Mouse (Mus musculus): ENCODE measurements at regions not wholly inside any gene's neighbourhood (a gene's known extent, or its start where the extent isn't known, plus 50 kb on each side); places are given as distances from the start of the nearest gene placed in this dataset.

DNA sequence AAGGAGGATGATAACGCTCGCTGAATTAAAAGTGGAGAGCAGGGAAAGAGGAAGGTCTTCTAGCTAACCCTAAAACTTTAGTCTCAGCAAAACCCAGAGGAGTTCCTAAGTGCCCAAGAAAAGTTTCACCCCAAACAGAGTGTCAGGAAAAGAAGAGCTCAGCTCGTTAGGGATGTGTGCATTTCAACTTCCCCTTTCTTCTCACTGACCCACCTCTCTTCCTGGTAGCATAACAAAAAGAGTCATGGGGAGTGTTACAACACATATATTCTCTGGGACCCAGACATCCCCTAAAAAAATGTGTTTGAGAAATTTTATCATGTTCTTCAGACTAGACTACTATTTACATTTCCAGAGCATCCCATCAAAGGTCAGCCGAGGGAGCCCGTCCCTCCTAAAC, 432.6 kb downstream of the Mctp2 start:
- DNase-seq: no peak

DNA sequence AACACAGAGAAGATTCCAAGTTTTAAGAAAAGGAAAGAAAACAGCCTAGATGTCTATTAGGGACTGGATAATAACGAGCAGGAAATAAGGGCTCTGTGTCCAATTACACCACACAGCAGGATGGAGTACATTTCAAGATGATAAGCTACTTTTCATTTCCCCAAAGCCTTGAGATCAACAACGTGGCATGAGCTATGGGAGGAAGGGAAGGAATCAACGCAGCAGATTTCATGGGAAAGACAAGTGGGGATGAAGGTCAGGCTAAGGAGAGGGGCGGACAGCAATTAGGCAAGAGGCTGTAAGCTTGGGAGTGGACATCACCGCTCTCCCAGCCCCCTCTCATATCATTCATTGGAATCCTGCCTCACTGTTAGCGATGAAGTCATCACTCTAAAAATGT, 433.5 kb downstream of the Mctp2 start:
- DNase-seq: no peak

DNA sequence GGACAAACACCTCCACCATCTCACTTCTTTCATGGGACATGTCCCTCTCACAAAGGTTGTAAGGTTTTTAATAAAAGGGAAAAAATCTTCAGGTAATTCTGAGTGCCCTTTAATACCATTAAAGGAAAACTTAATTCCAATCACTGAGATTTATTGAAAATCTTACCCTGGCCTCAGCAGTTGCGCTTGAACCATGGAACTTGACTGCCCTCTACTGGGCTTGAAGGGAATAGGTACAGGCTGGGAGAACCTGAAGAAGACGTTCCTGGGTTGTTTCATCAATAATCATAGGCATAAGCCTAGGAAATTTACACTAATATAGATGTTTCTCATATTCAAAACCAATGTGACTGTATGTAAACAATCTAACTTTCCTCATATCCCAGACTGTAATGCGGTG, 439.3 kb downstream of the Mctp2 start:
- peak; percentile 4 for DNase-seq

DNA sequence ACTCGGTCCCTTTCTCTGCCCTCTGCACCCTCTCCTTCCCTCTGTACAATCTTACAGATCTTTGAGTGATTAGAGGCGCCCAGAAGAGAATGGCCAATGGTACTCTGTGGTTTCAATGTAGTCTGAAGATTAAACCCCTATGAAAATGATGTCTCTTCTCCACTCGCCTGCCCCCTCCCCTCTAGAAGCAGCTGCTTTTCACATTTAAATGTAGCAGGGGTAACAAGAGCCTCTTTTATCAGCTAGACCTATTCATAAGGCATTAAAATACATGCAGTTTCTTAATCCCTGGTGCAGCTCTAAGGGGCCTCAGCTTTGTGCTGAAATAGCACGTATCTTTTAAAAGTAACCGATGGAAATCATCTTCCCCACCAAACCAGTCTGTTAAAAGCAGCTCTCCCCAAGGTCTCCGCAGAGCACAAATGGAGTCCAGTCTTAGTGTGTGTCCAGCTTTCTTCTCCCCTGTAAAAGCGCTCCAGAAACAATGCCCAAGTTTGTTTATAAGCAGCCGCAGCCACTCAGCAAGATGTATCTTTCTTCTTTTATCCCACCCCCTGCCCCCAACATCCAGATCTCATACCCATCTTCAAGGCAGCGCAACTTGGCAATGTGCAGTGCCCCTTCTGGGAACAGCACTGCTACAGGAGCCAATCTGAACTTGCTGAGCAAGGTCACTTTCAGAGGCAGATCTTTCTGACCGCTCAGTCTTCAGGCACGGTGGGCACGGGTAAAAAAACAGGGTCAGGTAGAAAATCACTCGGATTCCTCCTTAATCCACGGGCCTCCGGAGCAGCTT, 440.8 kb downstream of the Mctp2 start:
- no peak for DNase-seq

DNA sequence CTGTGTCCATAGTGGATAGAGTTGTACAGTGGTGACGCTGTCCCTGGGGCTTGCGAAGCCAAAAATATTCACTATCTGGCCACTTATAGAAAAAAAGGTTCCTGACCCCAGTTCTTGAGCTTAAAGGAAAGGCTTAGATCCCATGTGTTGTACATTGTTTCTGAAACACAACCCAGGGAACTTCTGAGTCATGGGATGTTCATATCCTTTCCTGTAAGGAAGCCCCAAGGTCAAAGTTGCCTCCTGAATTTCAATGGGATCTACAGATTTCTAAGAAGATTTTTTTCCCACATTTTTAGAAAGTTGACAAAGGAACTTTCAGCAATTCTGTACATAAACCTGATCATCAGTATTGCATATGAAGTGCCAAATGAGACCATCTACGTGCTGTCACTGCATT, 453.5 kb downstream of the Mctp2 start:
- no peak for DNase-seq

DNA sequence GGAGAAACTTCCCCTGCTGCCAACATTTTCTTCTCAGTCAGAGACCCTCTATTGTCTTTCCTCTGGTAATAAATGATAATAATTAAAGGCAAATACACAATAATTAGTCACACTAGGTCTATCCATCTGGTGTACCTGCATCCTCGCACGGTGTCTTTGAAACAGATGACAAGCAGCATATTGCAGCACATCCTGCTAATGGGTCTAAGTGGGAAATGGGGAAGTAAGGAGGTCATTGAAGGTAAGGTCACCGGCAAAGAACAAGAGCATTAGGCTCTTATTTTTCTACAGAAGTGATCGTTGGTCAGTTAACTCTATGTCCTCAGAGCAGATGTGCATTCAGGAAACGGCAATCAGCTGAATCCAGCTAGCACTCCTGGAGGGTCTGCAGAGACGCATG, 457.2 kb downstream of the Mctp2 start:
- DNase-seq: no peak

DNA sequence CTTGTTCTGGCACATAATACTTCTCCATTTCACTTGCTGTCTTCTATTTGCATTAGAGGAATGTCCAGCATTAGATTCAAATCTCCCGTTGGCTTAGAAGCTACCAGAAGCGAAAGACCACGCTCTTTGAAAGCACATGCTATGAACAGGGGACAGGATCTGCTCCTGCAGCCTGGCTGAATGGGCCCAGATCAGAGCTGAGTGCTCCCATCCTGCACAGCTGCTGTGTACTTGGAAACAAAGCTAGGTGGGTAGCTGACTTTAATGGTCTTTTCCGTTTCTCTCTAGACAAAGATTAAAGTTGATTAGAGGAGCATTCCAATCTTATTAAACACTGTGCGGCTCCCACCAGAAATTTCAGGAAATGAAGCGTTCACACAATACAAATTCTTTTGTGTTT, 468.6 kb downstream of the Mctp2 start:
- DNase-seq: no peak

DNA sequence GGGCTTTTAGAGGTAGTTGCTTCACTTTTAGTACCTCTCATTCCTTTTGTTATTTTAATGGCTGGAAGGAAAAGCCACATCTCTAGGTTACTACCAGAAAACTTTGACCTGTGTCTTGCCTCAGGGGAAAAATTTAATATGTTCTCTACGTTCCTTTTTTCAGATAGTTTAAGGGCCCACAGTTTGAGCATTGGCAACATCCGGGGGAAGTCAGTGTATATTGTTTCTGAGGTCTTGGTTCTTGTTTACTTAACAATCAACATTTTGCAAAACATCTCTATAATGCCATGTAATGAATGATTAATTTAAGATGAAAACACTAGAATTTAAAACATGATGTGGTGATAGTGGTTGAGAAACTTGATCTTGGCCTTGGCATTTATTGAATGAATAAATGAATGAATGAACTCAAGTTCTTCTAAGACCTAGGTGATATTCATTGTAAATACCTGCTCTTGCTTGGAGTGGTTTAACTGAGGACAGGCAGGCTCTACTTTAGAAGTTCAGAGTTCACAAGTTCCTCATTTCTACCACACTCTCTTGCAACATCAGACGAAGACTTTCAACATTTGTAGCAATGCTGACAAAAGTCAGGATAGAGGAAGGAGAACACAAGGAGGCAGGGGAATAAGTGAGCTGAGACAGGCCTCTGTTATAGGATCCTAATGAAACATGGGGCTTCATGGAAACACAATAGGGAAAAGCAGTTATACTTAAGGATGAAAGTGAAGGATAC, 474.4 kb downstream of the Mctp2 start:
- no peak for DNase-seq

DNA sequence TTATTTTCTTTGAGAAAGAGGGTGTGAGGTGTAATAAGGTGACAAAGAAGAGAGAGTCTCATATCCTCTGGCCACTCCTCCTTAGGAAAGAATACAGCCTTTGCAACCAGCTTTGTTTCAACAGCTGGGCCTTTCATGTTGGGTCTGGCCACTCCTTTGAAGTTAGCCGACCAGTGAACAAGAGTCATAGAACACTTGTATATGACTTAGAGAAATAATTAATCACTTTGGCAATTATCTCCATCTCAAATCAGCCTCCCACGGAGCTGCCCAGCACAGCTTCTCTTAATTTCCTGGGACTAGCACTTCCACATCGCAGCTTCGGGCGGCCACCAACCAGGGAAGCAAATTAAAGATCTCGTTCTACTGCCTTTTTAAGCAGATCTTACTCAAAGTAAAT, 476.8 kb downstream of the Mctp2 start:
- DNase-seq: no peak

DNA sequence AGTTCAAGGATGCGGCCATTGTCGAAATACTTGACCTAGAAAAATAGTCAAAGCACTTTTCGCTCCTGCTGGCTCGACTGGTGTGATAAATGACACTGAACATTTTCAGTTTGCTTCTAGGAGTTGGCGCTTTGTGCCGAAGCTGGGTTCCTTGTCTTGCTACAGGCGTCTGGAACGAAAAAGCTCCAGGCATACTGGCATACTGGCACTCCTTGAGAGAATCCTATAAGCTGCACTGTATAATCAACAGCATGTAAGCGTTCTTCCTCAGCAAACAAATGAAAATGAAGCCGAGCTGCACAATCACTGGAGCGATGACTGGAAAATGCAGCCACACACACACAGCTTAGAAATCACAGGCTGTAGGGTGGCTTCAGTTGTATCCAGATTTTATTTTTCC, 464.9 kb upstream of the Gm10295 start:
- no peak for DNase-seq

DNA sequence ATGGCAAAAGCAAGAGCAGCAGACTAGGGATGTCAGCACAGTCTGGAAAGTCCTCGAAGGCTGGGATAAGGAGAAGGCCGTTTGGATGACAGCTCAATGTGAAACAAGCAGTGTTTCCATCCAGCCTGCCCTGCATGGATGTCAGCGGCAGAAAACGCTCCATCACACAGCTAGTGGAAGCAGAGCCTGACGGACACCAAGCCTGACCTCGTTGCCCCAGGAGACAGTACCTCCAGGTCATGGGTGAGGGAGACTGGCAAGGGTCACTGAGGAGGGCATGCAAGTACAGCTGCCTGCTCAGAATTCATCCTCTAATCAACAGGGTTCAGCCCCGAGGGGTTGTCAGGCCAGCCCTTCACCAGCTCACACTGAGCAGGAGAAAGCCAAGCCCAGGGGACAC, 442.9 kb upstream of the Gm10295 start:
- no peak for DNase-seq

DNA sequence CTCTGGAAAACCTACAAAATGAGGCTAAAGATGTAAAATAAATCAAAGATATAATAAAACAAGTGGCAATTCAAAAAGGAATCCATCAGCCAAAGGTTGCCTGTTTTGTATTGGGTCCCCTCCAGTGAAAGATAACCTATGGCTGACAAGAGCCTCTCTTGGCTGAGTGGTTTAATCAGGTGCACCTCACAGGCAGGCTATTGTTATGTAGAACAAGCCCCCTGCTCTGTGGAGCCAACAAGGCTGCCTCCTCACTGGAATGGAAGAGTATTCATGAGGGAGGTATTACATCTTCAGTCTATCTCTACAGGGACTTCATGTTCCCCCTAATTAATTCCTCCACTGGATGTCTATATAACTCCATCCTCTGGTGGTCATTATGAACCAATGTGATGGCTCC, 437.1 kb upstream of the Gm10295 start:
- DNase-seq: no peak

DNA sequence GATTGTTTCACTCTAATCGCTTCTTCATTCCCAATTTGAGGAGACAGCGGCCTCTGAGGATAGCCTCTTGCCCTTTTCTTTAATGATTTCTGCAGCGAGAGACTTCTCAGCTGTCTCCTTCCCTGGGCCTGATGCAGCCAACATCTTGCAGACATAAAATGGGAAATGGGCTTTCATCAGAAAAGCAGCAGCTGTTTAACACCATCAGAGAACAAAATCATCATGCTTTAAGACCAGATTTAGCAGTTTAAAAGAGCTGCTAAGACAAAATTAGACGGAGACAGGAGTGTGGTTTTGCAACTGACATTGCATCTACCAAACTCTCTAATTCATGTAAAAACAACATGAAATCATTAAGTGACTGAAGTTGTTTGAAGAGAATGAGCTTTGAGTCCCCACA, 431.2 kb upstream of the Gm10295 start:
- DNase-seq: no peak

DNA sequence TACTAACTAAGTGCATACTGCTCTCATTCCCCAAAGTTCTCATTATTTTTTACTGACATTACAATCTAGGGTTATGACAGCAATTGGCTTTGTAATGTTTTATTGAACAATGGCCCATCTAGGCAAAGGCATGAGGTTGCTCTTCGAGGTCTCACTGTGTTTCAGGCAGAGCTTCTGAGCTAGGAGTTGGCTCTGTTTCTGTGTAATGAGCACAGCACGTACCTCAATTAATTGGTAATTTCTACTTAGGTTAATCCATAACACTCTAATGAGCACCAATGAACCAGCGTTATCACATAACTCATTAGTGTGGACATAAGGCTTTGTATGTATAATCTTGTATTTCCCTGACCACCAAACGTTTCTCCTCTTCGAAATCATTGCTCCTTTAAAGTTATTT, 398.6 kb upstream of the Gm10295 start:
- DNase-seq: no peak

DNA sequence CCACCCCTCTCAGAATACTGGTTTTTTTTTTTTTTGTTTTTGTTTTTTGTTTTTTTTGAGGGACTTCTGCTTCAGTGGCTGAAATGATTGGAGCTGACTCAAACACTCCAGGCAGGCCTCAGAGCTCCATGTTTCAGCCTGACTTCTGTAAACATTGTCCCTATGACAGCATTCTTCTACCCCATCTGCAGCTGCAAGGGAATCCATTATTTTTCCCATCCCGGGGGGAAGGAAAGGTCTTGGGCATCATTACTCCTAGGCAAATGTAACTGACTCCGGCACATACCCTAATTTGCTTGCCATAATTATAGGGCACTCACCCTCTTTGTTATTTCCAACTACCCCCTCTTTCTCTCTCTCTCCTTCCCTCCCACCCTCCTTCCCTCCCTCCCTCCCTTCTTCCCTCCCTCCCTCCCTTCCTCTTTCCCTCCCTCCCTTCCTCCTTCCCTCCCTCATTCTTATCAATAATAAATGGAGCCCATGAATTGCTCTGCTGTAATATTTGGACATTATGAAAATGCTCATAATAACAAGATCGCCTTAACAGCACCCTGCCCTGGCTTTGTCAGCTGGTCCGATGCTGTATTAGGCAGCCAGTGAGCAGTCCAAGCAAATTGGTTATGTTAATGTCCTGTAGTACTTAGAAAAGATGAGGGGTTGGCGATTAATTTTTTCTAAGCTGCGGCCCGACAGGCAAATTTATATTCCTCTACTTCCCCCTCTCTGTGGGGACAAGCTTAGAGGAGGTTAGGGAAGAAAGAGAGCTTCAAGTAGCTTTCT, 395.0 kb upstream of the Gm10295 start:
- no peak for DNase-seq

DNA sequence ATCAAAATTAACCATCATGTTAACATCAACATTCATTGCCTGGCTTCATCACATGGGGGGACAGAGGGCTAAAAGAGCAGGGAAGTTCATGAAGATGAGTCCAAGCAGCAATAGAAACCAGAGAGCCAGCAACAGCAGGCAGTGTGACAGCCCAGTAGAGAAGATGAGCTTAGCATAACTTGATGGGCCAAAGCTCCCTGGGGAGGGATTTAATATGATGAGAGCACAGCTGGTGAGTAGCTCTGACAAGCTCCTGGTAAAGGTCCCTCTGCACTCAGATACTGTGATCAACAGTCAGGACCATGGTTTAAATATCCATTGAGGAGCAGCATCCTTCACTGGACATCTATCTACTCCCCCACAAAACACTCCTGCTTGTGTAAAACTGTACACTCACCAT, 377.2 kb upstream of the Gm10295 start:
- no peak for DNase-seq

DNA sequence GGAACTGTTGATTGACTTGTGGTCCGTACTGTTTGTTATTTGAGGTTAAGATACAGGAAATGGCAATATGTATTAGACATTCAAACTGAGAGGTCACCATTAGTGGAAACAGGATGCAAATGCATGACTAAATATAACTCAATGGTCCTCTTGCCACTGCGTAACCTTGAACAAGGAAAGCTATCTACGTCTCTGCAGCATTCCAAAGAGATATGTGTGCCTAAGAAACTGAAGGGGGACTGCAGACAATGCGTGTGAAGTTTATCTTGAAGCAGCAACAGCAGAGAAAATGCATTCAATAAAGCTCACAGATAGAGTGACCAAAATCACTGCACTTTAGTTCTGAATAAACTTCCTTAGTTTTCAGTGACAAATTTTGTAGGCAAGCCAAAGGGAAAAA, 356.9 kb upstream of the Gm10295 start:
- DNase-seq: no peak

DNA sequence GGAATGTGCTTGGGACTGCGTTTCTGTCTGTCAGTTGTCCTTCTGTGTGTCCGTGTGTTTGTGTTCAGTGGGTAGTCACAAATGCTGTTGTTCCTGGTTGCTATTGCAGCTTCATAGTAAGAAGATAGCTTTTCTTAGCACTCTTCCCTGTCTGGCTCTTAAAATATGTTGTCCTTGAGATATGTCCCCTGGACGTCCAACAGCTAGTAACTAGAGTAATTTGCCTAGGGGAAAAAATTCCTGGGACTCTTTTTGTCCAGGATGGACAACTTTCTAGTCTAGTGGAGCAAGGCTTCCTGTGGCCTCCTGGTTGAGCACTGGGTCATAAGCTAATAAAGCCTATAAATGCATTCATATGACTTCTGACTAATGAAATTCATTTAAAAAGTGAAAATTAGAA, 354.9 kb upstream of the Gm10295 start:
- DNase-seq: no peak

DNA sequence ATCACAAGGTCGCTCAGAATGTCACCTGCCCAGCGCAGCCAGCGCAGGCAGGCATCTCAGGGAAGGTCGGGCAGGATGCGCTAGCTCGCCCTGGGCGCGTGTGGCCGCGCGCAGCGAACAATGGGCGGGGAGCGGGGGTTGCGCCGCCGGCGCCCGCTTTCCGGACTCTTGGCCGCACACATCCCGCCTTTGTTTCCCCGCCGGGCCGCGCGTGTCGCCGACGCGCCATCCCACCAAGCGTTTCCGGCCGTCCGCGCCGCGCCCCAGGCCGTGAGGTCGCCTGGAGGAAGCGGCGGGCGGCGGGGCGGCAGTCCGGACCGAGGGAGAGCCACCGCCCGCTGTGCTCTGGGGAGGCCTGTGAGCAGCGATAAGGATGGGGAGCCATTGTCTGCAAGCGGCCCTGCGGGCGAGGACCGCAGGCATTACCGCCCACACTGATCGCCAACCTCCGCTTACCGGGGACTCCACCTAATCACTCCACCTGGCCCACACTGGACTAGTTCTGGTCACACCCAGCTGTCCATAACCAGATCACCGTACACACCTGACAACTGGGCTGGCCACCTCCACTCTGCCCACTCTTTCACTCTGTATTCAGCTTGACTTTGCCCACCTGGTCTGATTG, 354.3 kb upstream of the Gm10295 start:
- DNase-seq: no peak

DNA sequence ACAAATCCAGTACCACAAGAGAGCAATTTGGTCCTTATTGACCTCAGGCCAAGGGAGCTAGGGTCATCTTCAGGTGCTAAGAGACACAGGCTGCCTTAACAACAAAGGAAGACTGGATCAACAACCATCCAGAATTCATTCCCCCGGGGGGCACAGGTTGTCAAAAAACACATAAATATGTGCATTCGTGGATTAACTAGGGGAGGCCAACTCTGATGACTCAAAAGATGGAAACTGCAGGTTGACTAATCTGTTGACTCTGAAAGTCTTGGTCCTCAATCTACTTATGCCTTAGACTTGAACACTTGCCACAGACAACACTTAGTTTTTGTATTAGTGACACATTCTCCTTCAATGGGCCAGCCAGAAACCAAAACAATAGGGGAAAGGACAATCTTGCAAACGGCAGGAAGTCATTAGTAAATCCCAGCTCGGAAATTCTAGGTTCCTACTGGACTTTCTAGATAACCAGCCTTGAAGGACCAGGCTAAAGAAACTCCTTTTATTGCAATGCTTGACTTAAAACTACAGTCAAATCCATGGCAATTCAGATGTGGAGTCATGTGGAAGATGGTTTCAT, 353.5 kb upstream of the Gm10295 start:
- DNase-seq: no peak
